Mouse (Mus musculus) midbrain, embryonic 11.5 days (tissue): ENCODE measurements around the gene Col4a6. TPM values are rescaled to one million over a fixed set of nuclear protein-coding genes. Genes with fewer than 3 reads are reported as not detected.

ENCODE experiments used
- ATAC-seq: fragments of 200-750 bp; cut with Nextera tagmentation; 2 replicates; pipeline ENCODE4 v1.8.0; 2017; ENCODE audit warnings: moderate TSS enrichment, moderate library complexity; ENCODE audit not compliant: low FRiP score
- DNase-seq: peaks from one replicate; pipeline ENCODE4 v3.0.0; 2015; ENCODE audit warnings: low spot score; ENCODE audit errors: missing footprints
- H3K27ac ChIP-seq: fragments of 300-500 bp; sonication (generic); 2 replicates; pipeline ENCODE4 v1.5.1; 2014; ENCODE audit warnings: low read depth, low read length
- H3K27me3 ChIP-seq: fragments of 300-500 bp; sonication (generic); 2 replicates; pipeline ENCODE4 v1.6.1; 2014; ENCODE audit warnings: mild to moderate bottlenecking, low read length, moderate library complexity, mixed read lengths; ENCODE audit not compliant: control insufficient read depth, insufficient read depth
- H3K36me3 ChIP-seq: fragments of 300-500 bp; sonication (generic); 2 replicates; pipeline ENCODE4 v1.6.1; 2014; ENCODE audit warnings: mild to moderate bottlenecking, low read length, moderate library complexity, mixed read lengths; ENCODE audit not compliant: control insufficient read depth, insufficient read depth
- H3K4me1 ChIP-seq: fragments of 300-500 bp; sonication (generic); 2 replicates; pipeline ENCODE4 v1.6.1; 2014; ENCODE audit warnings: low read length; ENCODE audit not compliant: control insufficient read depth, insufficient read depth
- H3K4me2 ChIP-seq: fragments of 300-500 bp; sonication (generic); 2 replicates; pipeline ENCODE4 v1.6.1; 2014; ENCODE audit warnings: mild to moderate bottlenecking, moderate library complexity
- H3K4me3 ChIP-seq: fragments of 300-500 bp; sonication (generic); 2 replicates; pipeline ENCODE4 v1.5.1; 2014; ENCODE audit warnings: low read depth, low read length
- H3K9ac ChIP-seq: fragments of 300-500 bp; sonication (generic); 2 replicates; pipeline ENCODE4 v1.6.1; 2014; ENCODE audit warnings: low read length
- H3K9me3 ChIP-seq: fragments of 300-500 bp; sonication (generic); 2 replicates; pipeline ENCODE4 v1.6.1; 2016; ENCODE audit warnings: low read length; ENCODE audit not compliant: control insufficient read depth
- WGBS: fragments of 180-500 bp; shearing (Covaris S2); extraction: QIAGEN DNeasy Blood & Tissue Kit; methylation state at CpG from one replicate; pipeline ENCODE4 v1.1.7; 2014; 5-methylcytosine and 5-hydroxymethylcytosine counted together
- polyA plus RNA-seq: library from polyadenylated mRNA; unstranded; fragments of >200 nt; fragmentation: Nextera tagmentation; extraction: Ambion mirVana; gene quantifications from 2 replicates; pipeline ENCODE4 v1.2.1, GENCODE M21; 2014

The Col4a6 gene
- polyA plus RNA-seq, 1 experiment from 2014 or later = 1.6 TPM

DNA sequence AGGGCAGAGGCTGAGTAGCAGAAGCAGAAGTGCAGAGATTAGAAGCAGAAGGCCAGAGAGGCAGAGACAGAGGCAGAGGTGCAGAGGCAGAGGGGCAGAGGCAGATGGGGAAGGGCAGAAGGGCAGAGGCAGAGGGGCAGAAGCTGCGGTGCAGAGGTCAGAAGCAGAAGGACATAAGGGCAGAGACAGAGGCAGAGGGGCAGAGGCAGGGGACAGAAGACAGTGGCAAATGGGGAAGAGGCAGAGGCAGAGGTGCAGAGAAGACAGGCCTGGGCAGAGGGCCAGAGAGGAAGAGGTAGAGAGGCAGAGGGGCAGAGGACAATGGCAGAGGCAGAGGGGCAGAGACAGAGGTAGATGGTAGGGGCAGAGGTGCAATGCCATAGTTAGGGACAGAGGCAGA, 324.2 kb downstream of the Col4a6 start:
- no peaks in the 10 kb centered on the region for H3K36me3 ChIP-seq
- H3K9ac ChIP-seq = no peak overlapping the region
- H3K4me1 ChIP-seq = no peaks in the 10 kb centered on the region
- H3K9me3 ChIP-seq = no peaks in the 10 kb centered on the region
- no peak for ATAC-seq
- no peak for DNase-seq
- WGBS = 67% methylated on average over 1 of the region's 1 CpGs
- no peak overlapping the region for H3K27ac ChIP-seq
- H3K27me3 ChIP-seq = peaks cover 23% of the 10 kb centered on the region
- H3K4me2 ChIP-seq = no peak overlapping the region
- no peak overlapping the region for H3K4me3 ChIP-seq

Other genes starting within 250 kb of the Col4a6 start
- 8.0 and 9.4 TPM in 2 replicates for gene Col4a5, start 1.3 kb upstream of the Col4a6 start, polyA plus RNA-seq